Mouse (Mus musculus): ENCODE results near the gene Vstm2b. TPM values are rescaled to one million over a fixed set of nuclear protein-coding genes. Genes with fewer than 3 reads are reported as not detected.

Vstm2b gene
- total RNA-seq (2014; fragmentation: Nextera tagmentation) (not detected in 2 replicates), total RNA-seq (2017) (not detected in 2 replicates), polyA plus RNA-seq (2012) (not detected in 2 replicates)

DNA sequence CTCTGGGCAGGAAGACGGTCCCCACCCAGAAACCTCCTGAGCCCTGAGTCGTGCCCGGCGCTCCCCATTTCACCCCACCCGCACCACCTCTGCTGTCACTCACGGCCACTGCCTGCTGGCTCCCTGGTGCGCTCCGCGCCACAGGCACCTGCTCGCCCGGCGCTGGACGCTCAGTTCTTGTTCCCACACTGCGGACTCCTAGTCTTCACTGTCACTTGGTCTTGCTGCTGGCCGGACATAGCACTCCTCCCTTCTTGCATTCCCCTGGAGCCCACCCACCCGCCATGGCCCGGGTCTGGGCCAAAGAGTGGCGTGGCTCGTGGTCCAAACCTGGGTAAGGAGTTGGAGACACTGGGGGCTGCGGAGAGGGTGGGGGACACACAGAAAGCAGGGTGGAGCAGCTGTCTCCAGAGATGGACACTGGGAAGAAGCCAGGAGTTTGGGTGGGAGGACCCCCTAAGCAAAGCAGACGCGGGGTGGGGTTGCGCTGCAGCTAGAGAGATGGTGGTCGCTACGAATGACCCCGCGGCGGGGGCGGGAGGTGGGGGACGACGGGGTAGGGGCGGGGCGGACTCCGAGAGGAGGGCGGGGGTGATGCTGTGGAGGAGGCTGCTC is at the start of gene Vstm2b:
TSS of gene Vstm2b (plus strand) at position 233 of the 615 bp plus-strand sequence.
- DNase-seq (ENCODE audit: low spot score) (no peak), ATAC-seq (ENCODE audit: extremely low read depth, insufficient number of reproducible peaks, low FRiP score, poor library complexity, severe bottlenecking) (no peak)
- Histone ChIP-seq H3K9me3 (replicated peaks) (peaks cover 76% of the 10 kb centered on the region), H3K4me3 (ENCODE audit: low read depth, low read length) (no peak within 1 kb of the TSS; the same call in 1 of the 2 replicates), H3K27me3 (ENCODE audit: insufficient read depth, low read length) (no peaks in the 10 kb centered on the region; the same call in 1 of the 2 replicates), H3K36me3 (replicated peaks) (no peaks in the 10 kb centered on the region), H3K4me1 (ENCODE audit: insufficient read depth, low read depth, low read length) (no peaks in the 10 kb centered on the region)
- TF ChIP-seq GATA1 (IDR thresholded peaks at IDR 0.05; ENCODE audit: borderline replicate concordance, low read length): no peak
- no peak for TF ChIP-seq CTCF (IDR thresholded peaks at IDR 0.05; ENCODE audit: low read depth, low read length)
- no peak for TF ChIP-seq GATA2 (IDR thresholded peaks at IDR 0.05; ENCODE audit: borderline replicate concordance, low read depth, low read length)
- no peak for TF ChIP-seq TAL1 (conservative IDR thresholded peaks at IDR 0.05; ENCODE audit: low read depth, low read length)
- TF ChIP-seq POLR2AphosphoS5 (IDR thresholded peaks at IDR 0.05; ENCODE audit: insufficient replicate concordance, low read depth, low read length): no peak

DNA sequence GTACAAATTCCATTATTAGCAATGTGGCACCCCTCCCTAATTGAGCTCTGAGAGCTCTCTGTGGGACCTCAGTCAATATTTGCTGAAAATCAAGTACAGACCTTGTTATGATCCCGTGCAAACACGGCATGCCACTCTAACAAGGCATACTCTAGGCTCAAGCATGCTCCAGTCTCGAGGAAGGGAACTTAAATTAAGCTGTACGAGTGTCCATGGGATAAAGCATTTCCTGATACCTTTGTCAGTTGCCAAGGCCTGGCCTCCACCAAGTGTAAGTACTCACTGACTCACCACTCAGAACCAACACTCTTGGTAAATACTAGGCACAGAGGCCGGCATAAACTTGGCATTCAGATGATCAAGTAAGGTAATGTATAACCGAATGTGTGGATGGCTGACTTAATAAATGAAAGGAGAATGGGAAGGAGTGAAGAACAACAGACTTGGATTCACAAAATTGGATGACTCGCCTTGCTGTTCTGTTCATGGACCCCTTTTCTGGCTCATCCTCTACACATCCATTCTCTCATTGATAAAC is 42.0 kb upstream of the Vstm2b start:
- H3K4me1 ChIP-seq (ENCODE audit: insufficient read depth, low read depth, low read length): no peaks in the 10 kb centered on the region
- TF ChIP-seq TAL1 (conservative IDR thresholded peaks at IDR 0.05; ENCODE audit: low read depth, low read length): no peak
- no peak for TF ChIP-seq POLR2AphosphoS5 (IDR thresholded peaks at IDR 0.05; ENCODE audit: insufficient replicate concordance, low read depth, low read length)
- no peak for TF ChIP-seq GATA2 (IDR thresholded peaks at IDR 0.05; ENCODE audit: borderline replicate concordance, low read depth, low read length)
- TF ChIP-seq CTCF (IDR thresholded peaks at IDR 0.05; ENCODE audit: low read depth, low read length): no peak
- ATAC-seq (ENCODE audit: extremely low read depth, insufficient number of reproducible peaks, low FRiP score, poor library complexity, severe bottlenecking) (no peak), DNase-seq (ENCODE audit: low spot score) (no peak)
- peaks cover 27% of the 10 kb centered on the region for H3K9me3 ChIP-seq (replicated peaks)
- H3K4me3 ChIP-seq (ENCODE audit: low read depth, low read length): no peak overlapping the region
- H3K27me3 ChIP-seq (ENCODE audit: insufficient read depth, low read length): no peaks in the 10 kb centered on the region
- no peaks in the 10 kb centered on the region for H3K36me3 ChIP-seq (replicated peaks)

DNA sequence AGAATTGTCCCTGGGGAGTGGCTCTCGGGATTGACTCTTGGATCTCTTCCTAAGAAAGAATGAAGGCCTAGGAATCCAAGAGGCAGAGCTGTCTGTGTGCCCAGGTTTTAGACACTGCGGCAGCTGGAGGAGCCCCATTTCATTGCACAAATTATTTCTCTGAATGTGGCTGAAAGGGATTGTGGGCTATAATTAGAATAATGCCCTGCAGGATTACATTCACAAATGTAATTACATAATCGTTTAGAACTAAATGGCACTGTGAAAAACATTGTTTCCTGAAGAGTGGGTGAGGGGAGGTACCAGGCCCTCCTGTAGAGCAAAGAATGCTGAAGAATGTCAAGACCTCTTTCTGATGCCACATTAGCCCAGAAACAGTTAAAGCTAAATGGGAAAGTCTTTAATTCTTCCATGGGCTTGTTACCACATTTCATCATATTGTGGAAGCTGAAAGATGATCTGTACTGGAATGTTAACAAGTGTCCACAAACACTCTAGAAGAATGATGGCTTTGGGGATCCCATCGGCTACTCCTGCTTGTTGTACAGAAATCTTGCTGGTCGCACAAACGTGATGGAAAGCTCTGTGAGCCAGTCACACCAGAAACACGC is 24.6 kb upstream of the Vstm2b start:
- no peak for TF ChIP-seq CTCF (IDR thresholded peaks at IDR 0.05; ENCODE audit: low read depth, low read length)
- TF ChIP-seq POLR2AphosphoS5 (IDR thresholded peaks at IDR 0.05; ENCODE audit: insufficient replicate concordance, low read depth, low read length): no peak
- TF ChIP-seq GATA1 (IDR thresholded peaks at IDR 0.05; ENCODE audit: borderline replicate concordance, low read length): no peak
- no peak for TF ChIP-seq GATA2 (IDR thresholded peaks at IDR 0.05; ENCODE audit: borderline replicate concordance, low read depth, low read length)
- TF ChIP-seq TAL1 (conservative IDR thresholded peaks at IDR 0.05; ENCODE audit: low read depth, low read length): no peak
- Histone ChIP-seq H3K9me3 (replicated peaks) (peaks cover 9% of the 10 kb centered on the region), H3K27me3 (ENCODE audit: insufficient read depth, low read length) (no peaks in the 10 kb centered on the region), H3K4me1 (ENCODE audit: insufficient read depth, low read depth, low read length) (no peaks in the 10 kb centered on the region), H3K36me3 (replicated peaks) (no peaks in the 10 kb centered on the region), H3K4me3 (ENCODE audit: low read depth, low read length) (no peak overlapping the region)
- DNase-seq (ENCODE audit: low spot score) (no peak), ATAC-seq (ENCODE audit: extremely low read depth, insufficient number of reproducible peaks, low FRiP score, poor library complexity, severe bottlenecking) (no peak)

DNA sequence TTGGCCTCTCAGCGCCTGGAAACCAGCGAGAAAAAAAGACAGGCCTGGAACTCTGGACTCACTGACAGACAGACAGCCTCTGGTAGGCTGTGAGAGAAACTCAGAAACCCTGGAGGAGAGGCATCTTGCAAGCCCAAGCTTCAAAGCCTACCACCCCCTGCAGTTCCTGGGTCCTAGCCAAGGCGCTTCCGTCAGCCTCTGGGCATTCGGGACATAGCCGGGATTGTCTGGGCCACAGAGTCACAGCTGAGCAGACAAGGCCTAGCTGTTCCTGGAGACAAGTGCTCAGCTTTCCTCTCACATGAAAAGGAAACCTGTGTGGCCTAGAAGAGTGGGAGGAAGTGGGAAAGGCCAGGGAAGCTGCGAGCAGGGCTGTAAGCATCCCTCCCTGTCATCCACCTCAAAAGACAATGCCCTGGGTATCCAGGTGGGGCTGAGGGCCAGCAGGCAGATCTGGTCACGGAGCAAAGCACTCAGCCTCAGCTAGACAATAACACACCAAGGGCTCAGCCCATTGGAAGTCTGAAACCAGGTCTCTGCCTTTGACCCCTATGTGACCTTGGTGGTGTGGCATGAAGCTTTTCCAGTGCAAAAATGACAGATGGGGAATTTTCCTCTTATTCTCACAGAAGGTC is 13.2 kb upstream of the Vstm2b start:
- DNase-seq (ENCODE audit: low spot score): no peak
- Histone ChIP-seq H3K4me1 (ENCODE audit: insufficient read depth, low read depth, low read length) (no peaks in the 10 kb centered on the region), H3K4me3 (ENCODE audit: low read depth, low read length) (no peak overlapping the region), H3K27me3 (ENCODE audit: insufficient read depth, low read length) (no peaks in the 10 kb centered on the region), H3K9me3 (replicated peaks) (peaks cover 27% of the 10 kb centered on the region), H3K36me3 (replicated peaks) (no peaks in the 10 kb centered on the region)
- no peak for TF ChIP-seq POLR2AphosphoS5 (IDR thresholded peaks at IDR 0.05; ENCODE audit: insufficient replicate concordance, low read depth, low read length)
- TF ChIP-seq GATA1 (IDR thresholded peaks at IDR 0.05; ENCODE audit: borderline replicate concordance, low read length): no peak
- TF ChIP-seq CTCF (IDR thresholded peaks at IDR 0.05; ENCODE audit: low read depth, low read length): no peak
- TF ChIP-seq GATA2 (IDR thresholded peaks at IDR 0.05; ENCODE audit: borderline replicate concordance, low read depth, low read length): no peak
- no peak for TF ChIP-seq TAL1 (conservative IDR thresholded peaks at IDR 0.05; ENCODE audit: low read depth, low read length)
- no peak for ATAC-seq (ENCODE audit: extremely low read depth, insufficient number of reproducible peaks, low FRiP score, poor library complexity, severe bottlenecking)

DNA sequence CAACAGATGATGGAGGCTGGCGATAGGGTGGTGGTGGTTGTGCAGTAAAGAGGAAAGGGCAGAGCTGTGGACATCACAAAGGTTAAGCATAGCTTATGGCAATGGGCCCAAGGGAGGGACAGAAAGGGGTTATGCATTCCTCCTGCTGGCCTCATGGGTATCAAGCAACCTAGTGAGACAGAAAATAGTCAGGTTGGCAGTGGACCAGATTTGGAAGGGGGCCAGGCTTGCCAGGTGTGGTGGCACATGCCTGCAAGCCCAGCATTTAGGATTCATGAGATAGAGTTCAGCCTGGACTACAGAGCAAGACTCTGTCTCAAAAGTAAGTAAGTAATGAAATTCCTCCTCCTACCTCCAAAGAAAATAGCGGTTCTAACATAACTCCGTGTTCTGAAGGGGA is 9.8 kb upstream of the Vstm2b start:
- no peak overlapping the region for H3K4me3 ChIP-seq (ENCODE audit: low read depth, low read length)
- H3K27me3 ChIP-seq (ENCODE audit: insufficient read depth, low read length): no peaks in the 10 kb centered on the region
- DNase-seq (ENCODE audit: low spot score) (no peak), ATAC-seq (ENCODE audit: extremely low read depth, insufficient number of reproducible peaks, low FRiP score, poor library complexity, severe bottlenecking) (no peak)
- TF ChIP-seq POLR2AphosphoS5 (IDR thresholded peaks at IDR 0.05; ENCODE audit: insufficient replicate concordance, low read depth, low read length) (no peak), CTCF (IDR thresholded peaks at IDR 0.05; ENCODE audit: low read depth, low read length) (no peak), TAL1 (conservative IDR thresholded peaks at IDR 0.05; ENCODE audit: low read depth, low read length) (no peak), GATA2 (IDR thresholded peaks at IDR 0.05; ENCODE audit: borderline replicate concordance, low read depth, low read length) (no peak), GATA1 (IDR thresholded peaks at IDR 0.05; ENCODE audit: borderline replicate concordance, low read length) (no peak)
- H3K9me3 ChIP-seq (replicated peaks): peaks cover 43% of the 10 kb centered on the region
- H3K36me3 ChIP-seq (replicated peaks): no peaks in the 10 kb centered on the region
- H3K4me1 ChIP-seq (ENCODE audit: insufficient read depth, low read depth, low read length): no peaks in the 10 kb centered on the region

DNA sequence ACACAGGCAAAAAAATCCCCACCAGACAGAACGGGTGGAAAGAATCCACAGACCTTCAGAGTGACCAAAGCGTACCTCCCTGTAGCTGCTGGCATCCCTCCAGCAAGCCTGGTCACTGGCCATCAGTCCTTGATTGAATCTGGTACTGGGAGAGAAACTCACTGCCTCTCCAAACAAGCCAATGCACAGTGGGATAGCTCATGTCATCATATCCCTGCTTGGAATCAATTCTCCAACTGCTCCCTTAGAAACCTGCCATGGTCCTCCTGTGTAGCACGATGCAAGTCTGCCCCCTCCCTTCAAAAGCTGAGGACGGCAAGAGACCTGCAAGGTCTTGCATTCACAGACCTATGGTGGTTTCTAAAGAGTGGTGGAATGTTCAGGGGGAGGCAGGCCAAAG is 1.2 kb upstream of the Vstm2b start:
- Histone ChIP-seq H3K9me3 (replicated peaks) (peaks cover 66% of the 10 kb centered on the region), H3K27me3 (ENCODE audit: insufficient read depth, low read length) (no peaks in the 10 kb centered on the region; the same call in 1 of the 2 replicates), H3K36me3 (replicated peaks) (no peaks in the 10 kb centered on the region), H3K4me1 (ENCODE audit: insufficient read depth, low read depth, low read length) (no peaks in the 10 kb centered on the region), H3K4me3 (ENCODE audit: low read depth, low read length) (no peak overlapping the region)
- DNase-seq (ENCODE audit: low spot score) (no peak), ATAC-seq (ENCODE audit: extremely low read depth, insufficient number of reproducible peaks, low FRiP score, poor library complexity, severe bottlenecking) (no peak)
- TF ChIP-seq GATA1 (IDR thresholded peaks at IDR 0.05; ENCODE audit: borderline replicate concordance, low read length): no peak
